Mouse (Mus musculus): Measurements from ENCODE around the gene Sebox. TPM values are rescaled to one million over a fixed set of nuclear protein-coding genes. Genes with fewer than 3 reads are reported as not detected.
"Not testable (repeated sequence)": the region's sequence is repeated elsewhere in the genome, so short reads cannot be mapped to it uniquely, and the experiment has no call there.

Gene Sebox
- polyA plus RNA-seq, 1 experiment: not detected

GRCm38 (mm10) chr11:78497544-78498522 lies 5.4 kb upstream of the Sebox start, which contains the start of gene Sarm1:
Gene Sarm1, minus strand, starts transcription at chr11:78497754.
- no peak for DNase-seq (ENCODE audit: low read depth)

GRCm38 (mm10) chr11:78499004-78499403 lies 4.2 kb upstream of the Sebox start, which contains the start of gene Vtn:
Gene Vtn, plus strand, starts transcription at chr11:78499091.
- no peak for DNase-seq (ENCODE audit: low read depth)

GRCm38 (mm10) chr11:78499543-78499942 lies 3.7 kb upstream of the Sebox start:
- DNase-seq (ENCODE audit: low read depth): no peak

- no peak for DNase-seq (ENCODE audit: low read depth)
These were observed 2.5 kb upstream of the Sebox start for GRCm38 (mm10) chr11:78500623-78501202.

- DNase-seq (ENCODE audit: low read depth): no peak
These were observed 1.7 kb upstream of the Sebox start for GRCm38 (mm10) chr11:78501529-78501928.

GRCm38 (mm10) chr11:78505430-78505829 lies 2.2 kb downstream of the Sebox start:
- DNase-seq (ENCODE audit: low read depth): no peak

- DNase-seq (ENCODE audit: low read depth): no peak
These were observed 5.9 kb downstream of the Sebox start for GRCm38 (mm10) chr11:78509148-78509547.

- no peak for DNase-seq (ENCODE audit: low read depth)
These were observed 9.0 kb downstream of the Sebox start, which contains the start of the genes Tmem199 and Poldip2 for GRCm38 (mm10) chr11:78512025-78512957. Gene Tmem199, minus strand, starts transcription at chr11:78512172. Gene Poldip2, plus strand, starts transcription at chr11:78512193.

- DNase-seq (ENCODE audit: low read depth): no peak
These were observed 10.0 kb downstream of the Sebox start for GRCm38 (mm10) chr11:78513106-78513790.

GRCm38 (mm10) chr11:78515549-78516325 lies 12.5 kb downstream of the Sebox start:
- no peak for DNase-seq (ENCODE audit: low read depth)

GRCm38 (mm10) chr11:78518931-78519330 lies 15.7 kb downstream of the Sebox start:
- DNase-seq (ENCODE audit: low read depth): no peak

- DNase-seq (ENCODE audit: low read depth): no peak
These were observed 18.6 kb downstream of the Sebox start for GRCm38 (mm10) chr11:78521880-78522279.

- DNase-seq (ENCODE audit: low read depth): no peak
These were observed 19.3 kb downstream of the Sebox start for GRCm38 (mm10) chr11:78522481-78522997.

GRCm38 (mm10) chr11:78523241-78523955 lies 20.2 kb downstream of the Sebox start:
- DNase-seq (ENCODE audit: low read depth): no peak

GRCm38 (mm10) chr11:78524838-78525237 lies 21.6 kb downstream of the Sebox start:
- no peak for DNase-seq (ENCODE audit: low read depth)

GRCm38 (mm10) chr11:78528714-78529113 lies 25.5 kb downstream of the Sebox start:
- no peak for DNase-seq (ENCODE audit: low read depth)

- no peak for DNase-seq (ENCODE audit: low read depth)
These were observed 26.8 kb downstream of the Sebox start for GRCm38 (mm10) chr11:78530001-78530400.

GRCm38 (mm10) chr11:78531046-78531445 lies 27.8 kb downstream of the Sebox start:
- no peak for DNase-seq (ENCODE audit: low read depth)

- not testable (repeated sequence) for DNase-seq (ENCODE audit: low read depth)
These were observed 28.3 kb downstream of the Sebox start for GRCm38 (mm10) chr11:78531515-78531914.
